Mouse (Mus musculus): ENCODE data around the gene Slc1a3.

GRCm38 (mm10) chr15:8661856-8662255 lies 48.7 kb downstream of the Slc1a3 start:
- no peak for TF ChIP-seq EP300 (IDR thresholded peaks at IDR 0.05; ENCODE audit: insufficient read depth, low read depth, low read length)
- no peak for TF ChIP-seq CTCF (IDR thresholded peaks at IDR 0.05)
- no peak for TF ChIP-seq POLR2A (IDR thresholded peaks at IDR 0.05; ENCODE audit: insufficient read depth, low read depth, low read length)

Measured in heart, adult 2 months (tissue).